Mouse (Mus musculus) MEL (cell line): ENCODE measurements around the gene 3110082I17Rik.

ENCODE experiments used
- CTCF ChIP-seq, 3 experiments: IDR thresholded peaks in 2 of 3; conservative IDR thresholded peaks in 1 of 3; 2 replicates each; pipeline ENCODE4 v1.5.1; 2011 to 2012; ENCODE audit warnings: low read length in 3 of 3, low read depth in 2 of 3, mild to moderate bottlenecking in 2 of 3, improper control_type of control experiment in 1 of 3, inconsistent platforms in 1 of 3, mixed read lengths in 1 of 3, moderate library complexity in 1 of 3; ENCODE audit not compliant: control insufficient read depth in 1 of 3, insufficient read depth in 1 of 3, poor library complexity in 1 of 3, severe bottlenecking in 1 of 3
- E2F4 ChIP-seq: IDR thresholded peaks from 2 replicates; pipeline ENCODE4 v1.6.1; 2011; ENCODE audit warnings: low read depth, low read length, improper control_type of control experiment, borderline replicate concordance
- MAZ ChIP-seq: IDR thresholded peaks from 2 replicates; pipeline ENCODE4 v1.6.1; 2012; ENCODE audit warnings: low read depth, mild to moderate bottlenecking, inconsistent platforms, low read length, improper control_type of control experiment
- POLR2A ChIP-seq, 2 experiments: IDR thresholded peaks; 2 replicates each; pipeline ENCODE4 v1.6.1; 2011 to 2012; ENCODE audit warnings: low read length in 2 of 2, mild to moderate bottlenecking in 2 of 2, control low read depth in 1 of 2, improper control_type of control experiment in 1 of 2, low read depth in 1 of 2, moderate library complexity in 1 of 2; ENCODE audit not compliant: control insufficient read depth in 1 of 2, insufficient read depth in 1 of 2, poor library complexity in 1 of 2
- RAD21 ChIP-seq: IDR thresholded peaks from 2 replicates; pipeline ENCODE4 v1.6.1; 2011; ENCODE audit warnings: mild to moderate bottlenecking, low read depth, low read length, improper control_type of control experiment
- RCOR1 ChIP-seq: IDR thresholded peaks from 2 replicates; pipeline ENCODE4 v1.6.1; 2012; ENCODE audit warnings: low read depth, mild to moderate bottlenecking, inconsistent platforms, low read length, improper control_type of control experiment
- TBP ChIP-seq: IDR thresholded peaks from 2 replicates; pipeline ENCODE4 v1.8.0; 2011; ENCODE audit warnings: low read depth, low read length, improper control_type of control experiment
- ZKSCAN1 ChIP-seq: IDR thresholded peaks from 2 replicates; pipeline ENCODE4 v1.6.1; 2012; ENCODE audit warnings: low read depth, mild to moderate bottlenecking, inconsistent platforms, low read length, improper control_type of control experiment, moderate library complexity
- ZMIZ1 ChIP-seq: IDR thresholded peaks from 2 replicates; pipeline ENCODE4 v1.6.1; 2012; ENCODE audit warnings: low read depth, mild to moderate bottlenecking, inconsistent platforms, low read length, improper control_type of control experiment, moderate library complexity
- ZNF384 ChIP-seq: IDR thresholded peaks from 2 replicates; pipeline ENCODE4 v1.6.1; 2012; ENCODE audit warnings: low read depth, mild to moderate bottlenecking, inconsistent platforms, low read length, improper control_type of control experiment

- TF ChIP-seq POLR2A (IDR thresholded peaks at IDR 0.05; ENCODE audit: control insufficient read depth in 1 of 2, insufficient read depth in 1 of 2, low read depth in 1 of 2, low read length in 2 of 2, poor library complexity in 1 of 2) (no peak), E2F4 (no peak), RCOR1 (no peak), ZNF384 (no peak), TBP (no peak), RAD21 (no peak), CTCF (IDR thresholded peaks at IDR 0.05 in 2 of 3, conservative IDR thresholded peaks at IDR 0.05 in 1 of 3; ENCODE audit: control insufficient read depth in 1 of 3, insufficient read depth in 1 of 3, low read depth in 2 of 3, low read length in 3 of 3, poor library complexity in 1 of 3, severe bottlenecking in 1 of 3) (no peak), ZMIZ1 (no peak), ZKSCAN1 (no peak), MAZ (no peak)
These were observed 142.4 kb downstream of the 3110082I17Rik start for GRCm38 (mm10) chr5:139317751-139318504.
